Mouse (Mus musculus) B cell, adult 2 months (primary cell): ENCODE results near the gene Rft1.

Source experiments
- DNase-seq, 2 experiments: peaks; one replicate each; pipeline ENCODE4 v3.0.0; 2022

The Rft1 gene

DNA sequence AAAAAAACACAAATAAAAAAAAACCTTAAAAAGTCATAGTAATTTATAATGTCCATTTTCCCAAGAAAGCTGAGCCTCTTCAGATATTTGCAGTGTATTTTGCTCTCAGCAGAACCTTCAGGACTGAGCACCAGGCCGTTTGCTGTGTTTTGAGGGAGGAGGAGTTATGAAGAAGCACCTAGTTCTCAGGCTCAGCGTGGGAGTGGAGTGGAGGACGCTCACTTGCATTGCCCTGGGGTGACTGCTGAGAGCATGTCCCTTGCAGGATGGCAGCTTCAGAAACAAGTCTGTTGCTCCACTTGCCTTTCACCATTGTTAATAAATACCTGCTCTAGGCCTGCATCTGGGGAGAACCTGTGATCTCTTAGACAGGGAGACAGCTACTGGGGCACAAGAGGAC lies 81.7 kb downstream of the Rft1 start:
- DNase-seq: no peak

DNA sequence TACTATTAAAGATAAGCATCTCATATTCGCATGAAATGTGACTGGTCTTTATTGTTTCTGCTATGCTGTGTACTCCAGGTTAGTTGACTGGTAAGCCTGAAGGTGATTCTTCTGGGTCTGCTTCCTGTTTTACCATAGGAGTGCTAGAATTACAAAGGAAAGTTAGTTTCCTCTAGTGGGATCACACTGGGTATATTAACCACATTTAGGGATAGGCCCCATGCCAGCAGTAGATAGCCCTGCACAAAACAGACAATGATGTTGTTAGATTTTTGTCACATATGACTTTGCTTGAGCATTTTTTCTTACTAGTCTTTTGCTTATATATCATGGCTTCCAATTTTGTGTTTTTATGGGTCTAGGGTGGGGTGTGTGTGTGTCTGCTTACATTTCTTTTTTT lies 82.3 kb downstream of the Rft1 start:
- DNase-seq: no peak
